Mouse (Mus musculus) ovary, adult 18-20 months (tissue): Measurements from ENCODE around the gene Ikbke.
"Not testable (repeated sequence)": the region's sequence is repeated elsewhere in the genome, so short reads cannot be mapped to it uniquely, and the experiment has no call there.

Experiments
- DNase-seq: peaks from one replicate; pipeline ENCODE4 v3.0.0; 2022; ENCODE audit warnings: low spot score, mixed read lengths

The Ikbke gene

DNA sequence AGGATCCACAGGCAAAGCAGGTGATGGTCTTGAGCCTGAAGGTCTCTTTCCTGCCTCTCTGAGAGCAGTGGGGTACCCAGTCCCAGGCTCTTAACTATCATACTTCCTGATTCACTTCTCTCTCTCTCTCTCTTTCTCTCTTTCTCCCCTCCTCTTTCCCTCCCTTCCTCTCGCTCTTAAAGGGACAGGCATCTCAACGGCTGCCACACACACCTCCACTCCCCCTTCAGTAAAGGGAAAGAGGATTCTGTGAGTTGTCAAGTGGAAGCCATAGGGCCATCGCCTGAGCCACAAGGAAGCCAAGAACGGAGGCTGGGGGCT is at the start of gene Ikbke:
Ikbke (minus strand) TSS at position 151 of the 321 bp plus-strand sequence.
- DNase-seq = no peak

- not testable (repeated sequence) for DNase-seq
Measured at GRCm38 (mm10) chr1:131329093-131329492, 49.7 kb upstream of the Ikbke start.

GRCm38 (mm10) chr1:131327167-131327566 is 47.8 kb upstream of the Ikbke start:
- no peak for DNase-seq

DNA sequence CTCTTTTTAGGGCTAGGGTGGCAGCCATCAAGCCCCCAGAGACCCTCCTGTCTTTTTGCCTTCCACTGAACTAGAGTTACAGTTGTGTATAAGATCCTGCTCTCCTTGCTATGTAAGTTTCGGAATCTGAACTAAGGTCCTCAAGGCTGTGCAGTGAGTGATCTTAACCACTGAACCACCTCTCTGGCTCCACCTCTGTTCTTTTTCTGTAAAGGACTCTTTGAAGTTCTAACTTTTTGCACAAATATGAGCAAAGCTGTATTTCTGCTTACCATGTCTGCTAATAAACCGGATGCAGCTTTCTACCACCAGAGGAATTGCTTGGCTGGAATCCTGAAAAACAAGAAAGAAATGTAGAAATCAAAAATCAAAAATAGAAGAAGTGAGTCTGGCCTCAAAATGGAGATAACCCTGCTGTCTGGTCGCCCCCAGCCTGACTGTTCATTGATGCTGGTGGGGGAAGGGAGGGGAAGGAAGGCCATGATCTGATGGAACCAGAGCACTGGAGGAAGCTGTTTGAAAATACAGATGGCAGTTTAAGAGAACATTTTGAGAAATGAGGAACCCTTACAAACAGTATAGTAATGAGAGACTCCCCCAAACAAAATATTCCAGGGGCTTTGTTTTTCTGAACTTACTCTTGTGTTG is 45.5 kb upstream of the Ikbke start:
- no peak for DNase-seq

DNA sequence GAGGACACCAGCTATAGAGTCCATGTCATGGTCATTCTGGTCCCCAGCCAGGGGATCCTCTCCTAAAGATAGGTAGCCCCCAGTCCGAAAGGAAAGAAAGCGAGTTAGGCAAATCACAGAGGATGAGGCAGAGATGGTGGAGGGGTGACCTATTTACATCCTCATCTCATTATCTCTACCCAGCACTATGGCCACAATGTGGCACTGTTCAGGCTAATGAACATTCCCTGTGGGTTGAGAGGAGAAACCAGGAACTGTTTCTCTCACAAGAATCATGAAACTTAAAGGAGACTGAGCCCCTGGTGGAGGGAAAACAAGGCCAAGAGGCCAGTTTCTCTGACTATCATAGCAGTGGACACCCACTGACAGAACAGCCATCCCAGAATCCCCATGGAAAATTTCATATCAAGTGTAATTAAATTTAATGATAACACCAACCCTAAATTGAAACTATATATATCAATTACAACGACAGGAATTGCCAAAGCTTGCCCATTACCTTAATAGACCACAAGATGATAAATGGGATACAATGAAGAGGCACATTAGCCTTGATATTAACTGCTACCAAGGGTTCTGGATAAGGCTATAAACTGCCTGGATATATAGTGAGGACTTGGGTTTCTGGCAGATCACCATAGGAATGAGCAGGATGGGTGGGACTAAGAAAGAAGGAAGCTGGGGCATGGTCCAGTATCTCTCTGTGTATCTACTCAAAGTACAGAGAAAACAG is 40.4 kb upstream of the Ikbke start:
- no peak for DNase-seq

DNA sequence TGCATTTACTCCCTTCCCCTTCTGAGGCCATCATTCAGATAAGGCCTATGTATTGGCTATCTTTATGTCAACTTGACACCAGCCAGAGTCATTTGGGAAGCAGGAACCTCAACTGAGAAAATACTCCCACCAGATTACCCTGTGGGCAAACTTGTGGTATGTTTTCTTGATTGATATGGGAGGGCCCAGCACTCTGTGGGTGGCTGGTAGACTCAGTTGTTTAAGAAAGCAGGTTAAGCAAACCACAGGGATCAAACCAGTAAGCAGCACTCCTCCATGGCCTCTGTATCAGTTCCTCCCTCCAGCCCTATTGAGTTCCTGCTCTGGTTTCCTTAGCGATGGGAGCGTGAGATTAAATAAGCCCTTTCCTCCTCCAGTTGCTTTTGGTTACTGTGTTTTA is 39.0 kb upstream of the Ikbke start:
- DNase-seq = no peak

GRCm38 (mm10) chr1:131317625-131318024 is 38.2 kb upstream of the Ikbke start:
- no peak for DNase-seq

DNA sequence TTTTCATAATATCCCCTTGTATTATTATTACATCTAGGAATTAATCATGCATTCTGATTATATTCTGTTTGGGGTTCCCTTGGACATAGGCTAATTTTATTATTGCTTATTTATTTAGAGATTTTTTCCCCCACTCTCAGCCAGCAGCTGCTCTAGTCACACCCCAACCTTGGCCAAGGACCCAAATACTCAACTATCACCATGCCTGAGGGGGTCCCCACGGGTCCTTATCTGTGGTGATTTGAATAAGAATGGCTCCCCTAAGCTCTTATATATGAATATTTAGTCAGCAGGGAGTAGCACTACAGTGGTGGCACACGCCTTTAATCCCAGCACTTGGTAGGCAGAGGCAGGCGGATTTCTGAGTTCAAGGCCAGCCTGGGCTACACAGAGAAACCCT is 31.9 kb upstream of the Ikbke start:
- no peak for DNase-seq

DNA sequence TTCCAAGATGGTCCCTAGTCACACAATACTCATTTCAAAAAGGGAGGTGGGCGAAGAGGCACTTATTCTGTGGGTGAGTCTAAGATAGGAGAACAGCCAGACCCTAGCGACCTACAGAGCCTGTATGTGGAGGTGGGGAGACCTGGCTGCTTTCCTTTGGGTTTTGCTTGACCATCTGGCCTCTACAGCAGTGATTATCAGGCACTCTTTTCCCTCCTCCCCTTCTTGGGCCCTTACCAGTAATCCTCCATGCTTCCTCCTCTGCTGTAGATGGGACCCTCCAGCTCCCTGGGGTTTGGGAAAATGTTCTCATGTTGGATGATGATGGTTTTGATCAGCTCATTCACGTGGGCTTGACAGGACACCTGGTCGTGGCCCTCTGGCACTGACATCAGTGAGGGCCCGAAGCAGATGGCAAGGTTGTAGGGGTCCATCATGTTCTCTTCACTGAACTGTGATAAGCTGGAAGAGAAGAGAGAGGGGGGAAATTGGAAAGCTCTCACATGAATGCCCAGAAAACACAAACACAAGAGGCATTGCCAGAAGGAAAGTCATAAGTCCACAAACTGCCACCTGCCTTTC is 30.9 kb upstream of the Ikbke start:
- DNase-seq = no peak

GRCm38 (mm10) chr1:131300750-131301149 is 21.3 kb upstream of the Ikbke start:
- no peak for DNase-seq

DNA sequence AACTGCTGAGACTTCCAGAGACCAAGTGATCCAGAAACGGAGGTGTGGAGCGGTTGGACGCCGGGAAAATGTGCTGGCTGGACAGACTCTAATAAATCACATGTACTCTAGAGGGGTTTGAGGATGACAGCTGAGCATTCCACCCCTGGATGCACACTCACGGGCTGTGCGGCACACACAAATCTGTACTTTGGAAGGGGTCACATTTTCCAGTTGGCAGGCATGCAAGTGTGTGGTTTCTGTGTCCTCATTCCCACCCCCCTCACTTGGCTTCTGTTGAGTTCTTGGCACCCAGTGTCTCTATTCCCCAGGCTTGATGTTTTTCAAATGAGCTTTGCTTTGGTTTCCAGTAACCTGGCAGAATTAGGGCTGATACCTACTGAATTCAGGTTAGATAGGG is 20.4 kb upstream of the Ikbke start:
- DNase-seq = no peak

- DNase-seq = no peak
Measured at GRCm38 (mm10) chr1:131299240-131299639, 19.8 kb upstream of the Ikbke start.

DNA sequence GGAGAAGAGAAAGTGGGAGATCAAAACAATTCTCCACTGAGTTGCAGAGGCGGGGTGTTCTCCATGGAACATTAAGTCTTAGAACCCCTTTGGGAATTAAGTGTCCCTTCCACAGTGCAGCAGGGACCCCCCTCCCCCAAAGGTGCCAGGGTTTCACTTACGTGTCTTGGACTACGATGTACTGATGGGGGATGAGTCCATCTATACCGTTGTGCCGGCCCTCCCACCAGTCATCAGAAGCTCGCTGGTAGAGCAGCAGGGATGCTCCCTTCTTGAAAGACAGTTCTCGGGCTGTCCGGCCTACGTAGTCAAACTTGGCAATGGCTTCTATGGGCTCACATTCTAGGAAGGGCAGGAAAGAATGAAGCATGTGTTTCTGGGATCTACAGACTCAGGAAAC is 18.8 kb upstream of the Ikbke start:
- no peak for DNase-seq

- no peak for DNase-seq
Measured at GRCm38 (mm10) chr1:131296726-131297125, 17.3 kb upstream of the Ikbke start.

DNA sequence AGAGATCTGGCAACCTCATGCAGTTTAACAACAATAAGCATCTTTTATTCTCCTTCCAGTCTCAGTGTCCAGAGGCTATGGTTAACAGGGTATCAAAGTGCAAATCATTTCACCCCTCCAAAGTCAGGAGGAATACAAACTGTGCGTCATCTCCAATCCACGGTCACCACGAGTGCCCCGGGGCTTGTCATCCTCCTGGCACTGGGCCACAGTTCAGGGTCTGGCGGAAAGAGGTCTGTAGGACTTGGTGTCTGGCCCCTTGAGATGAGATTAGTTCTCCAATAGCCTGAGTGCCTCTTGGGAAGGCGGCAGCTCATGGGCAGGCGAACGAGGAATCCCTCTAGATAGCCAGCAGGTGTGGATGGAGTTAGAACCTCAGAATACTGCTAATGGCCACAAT is 15.8 kb upstream of the Ikbke start:
- DNase-seq = no peak

DNA sequence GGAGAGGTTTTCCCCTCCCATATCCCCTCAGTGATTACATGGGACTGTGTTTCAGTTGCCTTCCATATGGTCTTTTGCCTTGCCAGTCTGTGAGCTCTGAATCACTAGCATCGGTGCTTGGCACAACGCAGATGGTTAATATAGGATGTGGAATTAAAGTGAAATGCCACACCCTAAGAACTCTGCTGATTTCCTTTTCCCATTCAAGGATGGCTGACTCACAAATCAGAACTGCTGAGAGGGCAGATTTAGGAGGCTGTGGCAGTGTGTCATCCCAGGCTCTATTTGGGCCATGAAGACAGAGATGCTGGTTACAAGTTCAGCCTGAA is 14.5 kb upstream of the Ikbke start:
- no peak for DNase-seq

DNA sequence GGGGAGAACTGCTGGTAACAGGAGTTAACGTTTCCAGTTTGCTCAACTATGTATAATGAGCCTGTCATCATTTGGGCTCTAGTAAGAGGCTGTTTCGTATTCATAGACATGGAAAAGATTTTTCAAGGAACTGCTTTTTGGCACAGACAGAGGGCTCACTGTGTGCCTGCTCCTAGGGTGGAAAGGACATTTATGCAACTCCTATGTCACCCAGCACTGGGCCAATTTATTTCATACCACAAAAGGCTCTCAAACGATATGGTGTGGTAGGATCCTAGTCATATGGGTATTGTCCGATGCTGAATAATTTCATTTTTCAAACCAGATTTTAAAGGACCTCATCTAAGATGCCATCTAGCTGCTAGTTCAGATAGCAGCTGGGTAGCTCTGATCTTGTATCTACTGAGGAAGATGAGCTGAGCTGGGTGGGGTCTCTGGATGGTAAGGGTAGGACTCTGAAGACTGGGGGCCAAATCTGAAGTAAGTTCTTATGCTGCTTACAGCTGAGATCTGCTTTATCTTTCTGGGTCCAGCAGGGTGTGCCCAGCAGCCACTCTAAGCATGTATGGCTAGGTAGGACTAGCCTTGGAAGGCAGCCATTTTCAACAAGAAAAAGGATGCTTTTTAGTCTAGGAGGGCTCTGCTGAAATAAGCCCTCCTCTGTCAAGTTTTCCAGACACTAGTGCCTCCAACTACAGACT is 14.0 kb upstream of the Ikbke start:
- DNase-seq = no peak

DNA sequence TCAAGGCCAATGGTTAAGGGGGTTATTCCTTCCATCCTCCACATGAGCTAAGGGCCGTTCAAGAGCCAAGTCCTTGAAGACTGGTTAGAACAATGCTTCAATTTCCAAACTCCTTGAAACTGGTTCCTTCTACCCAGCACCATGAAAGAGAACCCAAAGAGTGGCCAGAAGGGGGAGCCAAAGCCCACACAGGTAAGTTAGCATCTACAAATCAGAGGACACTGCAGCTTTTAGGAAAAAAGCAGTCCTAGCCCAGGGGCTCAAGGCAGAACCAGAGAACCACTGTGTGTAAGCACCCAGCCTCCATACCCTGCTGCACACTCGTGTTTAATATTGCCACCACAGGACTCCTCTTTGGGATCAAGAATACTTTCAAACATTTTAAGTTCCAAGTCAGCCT is 11.2 kb upstream of the Ikbke start:
- DNase-seq = no peak

DNA sequence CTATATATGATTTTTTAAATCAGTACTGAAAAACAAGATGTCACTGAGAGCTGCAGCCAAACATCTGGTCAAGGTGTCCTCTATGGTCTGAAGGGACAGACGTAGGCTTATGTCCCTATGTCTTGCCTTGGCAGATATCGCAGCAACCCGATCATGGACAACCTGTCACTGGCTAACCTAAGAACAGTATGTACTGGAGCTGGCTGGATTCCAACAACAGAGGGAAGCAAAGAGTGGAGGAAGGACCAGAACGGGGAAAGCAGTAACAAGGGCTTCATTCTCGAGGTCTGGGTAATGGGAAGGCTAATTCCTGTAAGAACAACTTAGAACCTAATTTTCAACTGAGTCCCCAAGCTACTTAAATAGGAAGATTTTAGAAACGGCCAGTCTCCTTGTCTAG is 9.5 kb upstream of the Ikbke start:
- DNase-seq = no peak

DNA sequence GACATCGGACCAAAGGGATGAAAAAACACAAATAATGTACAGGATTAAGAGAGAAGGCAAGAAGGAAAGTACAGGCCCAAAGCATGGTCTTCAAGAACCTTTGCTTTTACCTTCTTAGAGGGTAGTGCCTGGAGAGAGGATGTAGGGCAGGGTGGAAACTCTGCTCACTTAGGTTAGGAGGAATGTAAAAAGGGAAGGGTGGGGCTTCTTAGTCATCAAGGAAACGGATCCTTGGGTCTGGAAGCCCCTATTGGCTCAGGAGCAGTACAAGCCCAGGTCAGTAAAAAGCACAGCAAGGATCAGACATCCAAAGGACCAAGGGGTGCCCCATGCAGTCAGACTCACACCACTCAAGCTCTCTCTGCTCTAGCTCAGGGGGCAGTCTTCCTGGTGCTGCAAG is 7.9 kb upstream of the Ikbke start:
- DNase-seq = no peak

GRCm38 (mm10) chr1:131286803-131287202 is 7.4 kb upstream of the Ikbke start:
- no peak for DNase-seq

- DNase-seq = no peak
Measured at GRCm38 (mm10) chr1:131284616-131285015, 5.2 kb upstream of the Ikbke start.

DNA sequence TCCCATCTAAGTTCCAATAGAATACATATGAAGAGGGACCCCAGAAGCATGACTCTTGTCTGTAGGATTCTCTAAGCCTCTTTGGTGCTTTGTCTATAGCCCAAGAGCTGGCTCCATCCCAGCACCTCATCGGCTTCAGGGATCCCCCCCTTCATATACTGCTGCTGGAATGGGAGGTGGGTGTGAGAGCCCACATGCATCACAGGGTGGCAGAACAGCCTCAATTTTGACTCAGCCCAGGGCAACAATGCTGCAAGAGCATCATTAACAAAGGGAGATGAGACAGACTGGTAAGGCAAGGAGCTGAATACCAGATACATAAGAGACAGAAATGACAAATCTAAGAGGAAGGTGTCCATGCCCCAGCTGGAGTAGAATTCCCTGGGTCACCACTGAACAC is 4.8 kb upstream of the Ikbke start:
- no peak for DNase-seq
